Mouse (Mus musculus) liver, adult (tissue): Measurements from ENCODE around the gene Fam131a.

Experiments used
- GATA4 ChIP-seq: IDR thresholded peaks from 2 replicates; pipeline ENCODE4 v1.6.1; 2014; ENCODE audit warnings: mild to moderate bottlenecking, low read length; ENCODE audit not compliant: insufficient replicate concordance

Fam131a gene

GRCm38 (mm10) chr16:20677974-20678675 is 14.9 kb upstream of the Fam131a start:
- TF ChIP-seq GATA4 = no peak

- TF ChIP-seq GATA4 = no peak
Observed at GRCm38 (mm10) chr16:20690774-20691173, 2.3 kb upstream of the Fam131a start.

GRCm38 (mm10) chr16:20691617-20692016 is 1.4 kb upstream of the Fam131a start:
- TF ChIP-seq GATA4 = no peak

GRCm38 (mm10) chr16:20692241-20692965 is 638 bp upstream of the Fam131a start:
- no peak for TF ChIP-seq GATA4

- no peak for TF ChIP-seq GATA4
Observed at GRCm38 (mm10) chr16:20694781-20695180, 1.7 kb downstream of the Fam131a start.

GRCm38 (mm10) chr16:20695622-20696323 is 2.7 kb downstream of the Fam131a start:
- peak; percentile 8; the same call in 1 of the 2 replicates for TF ChIP-seq GATA4

- no peak for TF ChIP-seq GATA4
Observed at GRCm38 (mm10) chr16:20699266-20699665, 6.2 kb downstream of the Fam131a start.

GRCm38 (mm10) chr16:20700036-20700435 is 7.0 kb downstream of the Fam131a start:
- no peak for TF ChIP-seq GATA4

GRCm38 (mm10) chr16:20701316-20701715 is 8.3 kb downstream of the Fam131a start:
- TF ChIP-seq GATA4 = no peak

GRCm38 (mm10) chr16:20701729-20702521 is 8.9 kb downstream of the Fam131a start:
- no peak for TF ChIP-seq GATA4

GRCm38 (mm10) chr16:20702522-20702893 is 9.5 kb downstream of the Fam131a start:
- no peak for TF ChIP-seq GATA4

- no peak for TF ChIP-seq GATA4
Observed at GRCm38 (mm10) chr16:20703071-20703470, 10.0 kb downstream of the Fam131a start.

- no peak for TF ChIP-seq GATA4
Observed at GRCm38 (mm10) chr16:20703699-20704400, 10.8 kb downstream of the Fam131a start.

GRCm38 (mm10) chr16:20705786-20706185 is 12.7 kb downstream of the Fam131a start:
- TF ChIP-seq GATA4 = no peak
